Mouse (Mus musculus) 416B (cell line): ENCODE measurements at regions not wholly inside any gene's neighbourhood (a gene's known extent, or its start where the extent isn't known, plus 50 kb on each side); places are given as distances from the start of the nearest gene placed in this dataset.

Source experiments
- DNase-seq: peaks from one replicate; pipeline ENCODE4 v3.0.0; 2011; ENCODE audit warnings: low read depth

- DNase-seq, result no peak
Measured at GRCm38 (mm10) chr11:114216493-114216892, 149.6 kb upstream of the Sdk2 start.

GRCm38 (mm10) chr11:114215256-114215655, 148.4 kb upstream of the Sdk2 start:
- no peak for DNase-seq

GRCm38 (mm10) chr11:114212136-114212535, 145.3 kb upstream of the Sdk2 start:
- DNase-seq, result no peak

- DNase-seq, result peak; percentile 4
Measured at GRCm38 (mm10) chr11:114205192-114205591, 138.3 kb upstream of the Sdk2 start.

- no peak for DNase-seq
Measured at GRCm38 (mm10) chr11:114203416-114203815, 136.6 kb upstream of the Sdk2 start.

GRCm38 (mm10) chr11:114202486-114202885, 135.6 kb upstream of the Sdk2 start:
- DNase-seq, result no peak

GRCm38 (mm10) chr11:114199081-114199586, 132.3 kb upstream of the Sdk2 start:
- no peak for DNase-seq

GRCm38 (mm10) chr11:114198317-114199032, 131.6 kb upstream of the Sdk2 start:
- no peak for DNase-seq

- no peak for DNase-seq
Measured at GRCm38 (mm10) chr11:114195291-114195690, 128.4 kb upstream of the Sdk2 start.

GRCm38 (mm10) chr11:114194055-114194706, 127.3 kb upstream of the Sdk2 start:
- DNase-seq, result no peak

GRCm38 (mm10) chr11:114193018-114193417, 126.2 kb upstream of the Sdk2 start:
- no peak for DNase-seq

GRCm38 (mm10) chr11:114191661-114192060, 124.8 kb upstream of the Sdk2 start:
- no peak for DNase-seq

- DNase-seq, result no peak
Measured at GRCm38 (mm10) chr11:114184970-114185882, 118.4 kb upstream of the Sdk2 start.

- DNase-seq, result no peak
Measured at GRCm38 (mm10) chr11:114184431-114184830, 117.6 kb upstream of the Sdk2 start.

- no peak for DNase-seq
Measured at GRCm38 (mm10) chr11:114183231-114183630, 116.4 kb upstream of the Sdk2 start.

- DNase-seq, result no peak
Measured at GRCm38 (mm10) chr11:114178746-114179472, 112.1 kb upstream of the Sdk2 start.

GRCm38 (mm10) chr11:114177789-114178188, 110.9 kb upstream of the Sdk2 start:
- no peak for DNase-seq

GRCm38 (mm10) chr11:114177281-114177680, 110.4 kb upstream of the Sdk2 start:
- DNase-seq, result no peak

- DNase-seq, result no peak
Measured at GRCm38 (mm10) chr11:114176671-114177212, 109.9 kb upstream of the Sdk2 start.

GRCm38 (mm10) chr11:114175437-114176131, 108.7 kb upstream of the Sdk2 start:
- no peak for DNase-seq

- DNase-seq, result no peak
Measured at GRCm38 (mm10) chr11:114174871-114175270, 108.0 kb upstream of the Sdk2 start.
